Mouse (Mus musculus) inflammation-experienced regulatory T-cells, adult 16 weeks (primary cell): Measurements from ENCODE around the gene Gm13277. TPM values are rescaled to one million over a fixed set of nuclear protein-coding genes. Genes with fewer than 3 reads are reported as not detected.

Source experiments
- polyA plus RNA-seq: library from polyadenylated mRNA; unstranded; fragments of 100-300 nt; shearing (Covaris generic); gene quantifications from one replicate; pipeline ENCODE4 v1.2.1, GENCODE M21; 2017

Gene Gm13277
- not detected for polyA plus RNA-seq

DNA sequence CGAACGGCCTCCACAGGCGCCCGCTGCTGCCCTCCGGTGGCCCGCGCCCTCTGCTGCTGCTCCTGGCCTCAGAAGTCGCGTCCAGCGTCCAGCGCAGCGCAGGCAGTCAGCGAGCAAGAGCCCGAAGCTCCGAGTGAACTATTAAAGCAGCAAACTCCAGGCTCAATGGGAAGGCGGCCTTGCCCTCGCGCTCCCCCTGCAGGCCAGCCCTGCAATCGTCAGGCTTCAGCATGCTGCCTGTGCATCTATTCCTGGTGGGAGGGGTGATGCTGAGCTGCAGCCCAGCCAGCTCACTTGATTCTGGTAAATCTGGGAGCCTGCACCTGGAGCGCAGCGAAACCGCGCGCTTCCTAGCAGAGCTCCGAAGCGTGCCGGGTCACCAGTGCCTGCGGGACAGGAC is at the start of gene Gm13277:
Gene Gm13277, plus strand, starts transcription at position 231 of the 400 bp plus-strand sequence.

DNA sequence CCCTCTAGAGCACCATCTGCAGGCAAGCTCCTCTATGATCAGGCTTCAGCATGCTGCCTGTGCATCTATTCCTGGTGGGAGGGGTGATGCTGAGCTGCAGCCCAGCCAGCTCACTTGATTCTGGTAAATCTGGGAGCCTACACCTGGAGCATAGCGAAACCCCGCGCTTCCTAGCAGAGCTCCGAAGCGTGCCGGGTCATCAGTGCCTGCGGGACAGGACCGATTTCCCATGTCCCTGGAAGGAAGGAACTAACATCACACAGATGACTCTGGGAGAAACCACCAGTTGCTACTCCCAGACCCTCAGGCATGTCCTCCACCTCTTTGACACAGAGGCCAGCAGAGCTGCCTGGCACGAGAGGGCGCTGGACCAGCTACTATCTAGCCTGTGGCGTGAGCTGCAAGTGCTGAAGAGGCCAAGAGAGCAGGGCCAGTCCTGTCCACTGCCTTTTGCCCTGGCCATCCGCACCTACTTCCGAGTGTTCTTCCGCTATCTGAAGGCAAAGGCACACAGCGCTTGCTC is 33.6 kb upstream of the Gm13277 start, which contains the start of gene Gm13271:
Gene Gm13271, plus strand, starts transcription at position 51 of the 523 bp plus-strand sequence.

DNA sequence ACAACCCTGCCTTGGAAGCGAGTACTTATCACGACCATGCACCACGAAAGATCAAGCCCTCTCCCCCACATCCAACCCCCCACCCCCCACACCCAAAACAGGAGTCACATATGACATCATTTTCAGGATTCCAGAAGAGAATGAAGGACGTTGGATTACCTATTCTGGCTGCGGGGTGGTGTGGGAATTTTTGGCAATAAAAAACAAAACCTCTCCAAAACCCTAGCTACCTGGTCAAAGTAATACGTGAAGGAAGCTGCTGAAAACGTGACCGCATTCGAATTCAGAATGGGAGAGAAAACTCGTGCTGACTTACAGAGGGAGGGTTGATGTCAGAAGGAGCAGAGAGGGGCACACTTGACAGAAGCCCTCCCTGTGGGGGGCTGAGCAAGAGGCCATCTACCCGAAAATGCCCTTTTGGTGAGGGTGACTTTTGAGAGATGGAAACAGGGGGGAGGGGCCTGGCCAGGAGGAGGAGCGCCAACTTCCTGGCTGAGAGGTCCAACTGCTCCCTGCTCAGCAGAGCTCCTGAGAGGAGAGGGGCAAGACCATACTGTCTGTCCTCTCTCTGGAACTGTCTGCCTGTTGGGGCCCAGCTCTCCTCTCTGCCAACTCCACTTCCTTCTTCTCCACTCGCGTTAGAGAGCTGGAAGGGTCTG is 28.7 kb upstream of the Gm13277 start, which contains the start of gene Gm13283:
Gene Gm13283, plus strand, starts transcription at position 510 of the 659 bp plus-strand sequence.

DNA sequence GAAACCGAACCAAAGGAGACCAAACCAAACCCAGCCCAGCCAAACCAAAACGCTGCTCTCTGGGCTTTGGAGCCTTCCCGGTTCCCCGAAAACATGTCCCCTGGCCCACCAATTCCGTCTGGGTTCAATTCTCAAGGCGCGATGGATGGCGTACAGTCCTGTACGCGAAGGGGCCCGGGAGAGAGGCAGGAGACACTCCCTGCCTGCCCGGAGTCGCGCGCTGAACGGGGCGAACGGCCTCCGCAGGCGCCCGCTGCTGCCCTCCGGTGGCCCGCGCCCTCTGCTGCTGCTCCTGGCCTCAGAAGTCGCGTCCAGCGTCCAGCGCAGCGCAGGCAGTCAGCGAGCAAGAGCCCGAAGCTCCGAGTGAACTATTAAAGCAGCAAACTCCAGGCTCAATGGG is 14.9 kb upstream of the Gm13277 start, which contains the start of gene Gm13290:
Gene Gm13290, plus strand, starts transcription at position 301 of the 400 bp plus-strand sequence.

GRCm38 (mm10) chr4:88776622-88777021 is 11.8 kb upstream of the Gm13277 start, which contains the start of gene Gm13289:
Gene Gm13289 (plus strand): TSS chr4:88776922.

GRCm38 (mm10) chr4:88779550-88779949 is 8.9 kb upstream of the Gm13277 start, which contains the start of gene Gm13272:
Gene Gm13272 (plus strand): TSS chr4:88779850.

DNA sequence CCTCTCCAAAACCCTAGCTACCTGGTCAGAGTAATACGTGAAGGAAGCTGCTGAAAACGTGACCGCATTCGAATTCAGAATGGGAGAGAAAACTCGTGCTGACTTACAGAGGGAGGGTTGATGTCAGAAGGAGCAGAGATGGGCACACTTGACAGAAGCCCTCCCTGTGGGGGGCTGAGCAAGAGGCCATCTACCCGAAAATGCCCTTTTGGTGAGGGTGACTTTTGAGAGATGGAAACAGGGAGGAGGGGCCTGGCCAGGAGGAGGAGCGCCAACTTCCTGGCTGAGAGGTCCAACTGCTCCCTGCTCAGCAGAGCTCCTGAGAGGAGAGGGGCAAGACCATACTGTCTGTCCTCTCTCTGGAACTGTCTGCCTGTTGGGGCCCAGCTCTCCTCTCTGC is 6.6 kb upstream of the Gm13277 start, which contains the start of gene Ifnz:
Gene Ifnz, plus strand, starts transcription at position 301 of the 400 bp plus-strand sequence.

GRCm38 (mm10) chr4:88785409-88785808 is 3.0 kb upstream of the Gm13277 start, which contains the start of gene Gm13276:
Gene Gm13276 (plus strand): TSS chr4:88785709.

DNA sequence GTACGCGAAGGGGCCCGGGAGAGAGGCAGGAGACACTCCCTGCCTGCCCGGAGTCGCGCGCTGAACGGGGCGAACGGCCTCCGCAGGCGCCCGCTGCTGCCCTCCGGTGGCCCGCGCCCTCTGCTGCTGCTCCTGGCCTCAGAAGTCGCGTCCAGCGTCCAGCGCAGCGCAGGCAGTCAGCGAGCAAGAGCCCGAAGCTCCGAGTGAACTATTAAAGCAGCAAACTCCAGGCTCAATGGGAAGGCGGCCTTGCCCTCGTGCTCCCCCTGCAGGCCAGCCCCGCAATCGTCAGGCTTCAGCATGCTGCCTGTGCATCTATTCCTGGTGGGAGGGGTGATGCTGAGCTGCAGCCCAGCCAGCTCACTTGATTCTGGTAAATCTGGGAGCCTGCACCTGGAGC is 2.8 kb downstream of the Gm13277 start, which contains the start of gene Gm13278:
Gene Gm13278, plus strand, starts transcription at position 301 of the 400 bp plus-strand sequence.

DNA sequence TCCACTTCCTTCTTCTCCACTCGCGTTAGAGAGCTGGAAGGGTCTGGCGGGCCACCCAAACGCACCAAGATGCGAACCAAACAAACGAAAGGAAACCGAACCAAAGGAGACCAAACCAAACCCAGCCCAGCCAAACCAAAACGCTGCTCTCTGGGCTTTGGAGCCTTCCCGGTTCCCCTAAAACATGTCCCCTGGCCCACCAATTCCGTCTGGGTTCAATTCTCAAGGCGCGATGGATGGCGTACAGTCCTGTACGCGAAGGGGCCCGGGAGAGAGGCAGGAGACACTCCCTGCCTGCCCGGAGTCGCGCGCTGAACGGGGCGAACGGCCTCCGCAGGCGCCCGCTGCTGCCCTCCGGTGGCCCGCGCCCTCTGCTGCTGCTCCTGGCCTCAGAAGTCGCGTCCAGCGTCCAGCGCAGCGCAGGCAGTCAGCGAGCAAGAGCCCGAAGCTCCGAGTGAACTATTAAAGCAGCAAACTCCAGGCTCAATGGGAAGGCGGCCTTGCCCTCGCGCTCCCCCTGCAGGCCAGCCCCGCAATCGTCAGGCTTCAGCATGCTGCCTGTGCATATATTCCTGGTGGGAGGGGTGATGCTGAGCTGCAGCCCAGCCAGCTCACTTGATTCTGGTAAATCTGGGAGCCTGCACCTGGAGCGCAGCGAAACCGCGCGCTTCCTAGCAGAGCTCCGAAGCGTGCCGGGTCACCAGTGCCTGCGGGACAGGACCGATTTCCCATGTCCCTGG is 5.7 kb downstream of the Gm13277 start, which contains the start of gene Gm13275:
Gene Gm13275, plus strand, starts transcription at position 552 of the 740 bp plus-strand sequence.

DNA sequence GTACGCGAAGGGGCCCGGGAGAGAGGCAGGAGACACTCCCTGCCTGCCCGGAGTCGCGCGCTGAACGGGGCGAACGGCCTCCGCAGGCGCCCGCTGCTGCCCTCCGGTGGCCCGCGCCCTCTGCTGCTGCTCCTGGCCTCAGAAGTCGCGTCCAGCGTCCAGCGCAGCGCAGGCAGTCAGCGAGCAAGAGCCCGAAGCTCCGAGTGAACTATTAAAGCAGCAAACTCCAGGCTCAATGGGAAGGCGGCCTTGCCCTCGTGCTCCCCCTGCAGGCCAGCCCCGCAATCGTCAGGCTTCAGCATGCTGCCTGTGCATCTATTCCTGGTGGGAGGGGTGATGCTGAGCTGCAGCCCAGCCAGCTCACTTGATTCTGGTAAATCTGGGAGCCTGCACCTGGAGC is 8.7 kb downstream of the Gm13277 start, which contains the start of gene Gm13279:
Gene Gm13279, plus strand, starts transcription at position 301 of the 400 bp plus-strand sequence.

GRCm38 (mm10) chr4:88799365-88799764 is 10.9 kb downstream of the Gm13277 start, which contains the start of gene Gm13285:
Gene Gm13285 (plus strand): TSS chr4:88799665.

GRCm38 (mm10) chr4:88802954-88803353 is 14.5 kb downstream of the Gm13277 start, which contains the start of gene Gm13287:
Gene Gm13287 (plus strand): TSS chr4:88803254.

GRCm38 (mm10) chr4:88805231-88805630 is 16.8 kb downstream of the Gm13277 start, which contains the start of gene Gm13288:
Gene Gm13288 (plus strand): TSS chr4:88805531.

DNA sequence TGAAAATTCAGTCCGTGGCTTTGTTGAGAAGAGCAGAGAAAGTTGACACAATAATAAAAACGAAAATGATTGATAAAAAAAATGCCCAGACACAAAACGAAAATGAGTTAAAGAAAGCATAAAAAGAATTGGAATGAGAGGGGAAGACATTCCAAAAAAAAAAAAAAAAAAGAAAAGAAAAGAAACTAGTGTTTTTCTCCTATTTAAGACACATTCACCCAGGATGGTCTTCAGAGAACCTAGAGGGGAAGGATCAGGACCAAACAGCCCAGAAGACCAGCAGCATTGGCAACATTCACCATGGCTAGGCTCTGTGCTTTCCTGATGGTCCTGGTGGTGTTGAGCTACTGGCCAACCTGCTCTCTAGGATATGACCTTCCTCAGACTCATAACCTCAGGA is 27.5 kb downstream of the Gm13277 start, which contains the start of gene Ifna7:
Gene Ifna7, plus strand, starts transcription at position 301 of the 400 bp plus-strand sequence.

DNA sequence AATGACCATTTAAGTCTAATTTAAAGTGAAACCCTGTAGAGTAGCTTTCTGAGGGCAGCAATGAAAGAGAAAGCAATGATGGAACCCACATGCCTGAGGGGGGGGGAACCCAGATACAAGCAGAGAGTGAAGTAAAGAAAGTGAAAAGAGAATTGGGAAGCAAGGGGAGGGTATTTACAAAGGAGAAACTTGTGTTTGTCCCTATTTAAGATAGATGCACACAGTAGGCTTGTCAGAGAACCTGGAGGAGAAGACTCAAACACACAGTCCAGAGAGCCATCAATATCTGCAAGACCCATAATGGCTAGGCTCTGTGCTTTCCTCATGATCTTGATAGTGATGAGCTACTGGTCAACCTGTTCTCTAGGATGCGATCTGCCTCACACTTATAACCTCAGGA is 31.2 kb downstream of the Gm13277 start, which contains the start of gene Ifna11:
Gene Ifna11, plus strand, starts transcription at position 301 of the 400 bp plus-strand sequence.

DNA sequence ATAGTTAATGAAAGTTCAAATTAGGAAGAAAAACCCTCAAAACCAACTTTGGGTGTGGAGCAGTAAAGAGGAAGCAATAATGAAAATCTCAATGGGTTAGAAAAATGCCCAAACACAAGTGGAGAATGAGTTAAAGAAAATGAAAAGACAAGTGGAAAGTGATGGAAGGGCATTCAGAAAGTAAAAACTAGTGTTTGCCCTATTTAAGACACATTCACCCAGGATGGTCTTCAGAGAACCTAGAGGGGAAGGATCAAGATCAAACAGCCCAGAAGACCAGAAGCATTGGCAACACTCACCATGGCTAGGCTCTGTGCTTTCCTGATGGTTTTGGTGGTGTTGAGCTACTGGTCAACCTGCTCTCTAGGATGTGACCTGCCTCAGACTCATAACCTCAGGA is 38.7 kb downstream of the Gm13277 start, which contains the start of gene Ifna6:
Gene Ifna6, plus strand, starts transcription at position 301 of the 400 bp plus-strand sequence.

DNA sequence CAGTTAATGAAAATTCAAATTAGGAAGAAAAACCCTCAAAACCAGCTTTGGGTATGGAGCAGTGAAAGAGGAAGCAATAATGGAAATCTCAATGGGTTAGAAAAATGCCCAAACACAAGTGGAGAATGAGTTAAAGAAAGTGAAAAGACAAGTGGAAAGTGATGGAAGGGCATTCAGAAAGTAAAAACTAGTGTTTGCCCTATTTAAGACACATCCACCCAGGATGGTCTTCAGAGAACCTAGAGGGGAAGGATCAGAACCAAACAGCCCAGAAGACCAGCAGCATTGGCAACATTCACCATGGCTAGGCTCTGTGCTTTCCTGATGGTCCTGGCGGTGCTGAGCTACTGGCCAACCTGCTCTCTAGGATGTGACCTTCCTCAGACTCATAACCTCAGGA is 46.8 kb downstream of the Gm13277 start, which contains the start of gene Ifna5:
Gene Ifna5, plus strand, starts transcription at position 301 of the 400 bp plus-strand sequence.

